Mouse (Mus musculus) liver, adult 2 months (tissue): ENCODE data around the gene Sowaha. TPM values are rescaled to one million over a fixed set of nuclear protein-coding genes. Genes with fewer than 3 reads are reported as not detected.

ENCODE experiments used
- DNase-seq: peaks from one replicate; pipeline ENCODE4 v3.0.0-alpha.2; 2011; ENCODE audit warnings: low read depth, low spot score; ENCODE audit errors: extremely low read depth
- H3K27ac ChIP-seq: fragments of 200-500 bp; replicated peaks from 2 replicates; pipeline ENCODE4 v1.5.1; 2012; ENCODE audit warnings: low read depth, mild to moderate bottlenecking, control low read depth, inconsistent platforms, low read length; ENCODE audit not compliant: insufficient read depth
- H3K27me3 ChIP-seq: fragments of 200-500 bp; 2 replicates; pipeline ENCODE4 v1.6.1; 2012; ENCODE audit warnings: mild to moderate bottlenecking, moderate library complexity, low read length, inconsistent platforms; ENCODE audit not compliant: control insufficient read depth, insufficient read depth
- H3K36me3 ChIP-seq: fragments of 200-500 bp; 2 replicates; pipeline ENCODE4 v1.6.1; 2012; ENCODE audit warnings: low read length, inconsistent platforms; ENCODE audit not compliant: control insufficient read depth, insufficient read depth
- H3K4me1 ChIP-seq: fragments of 200-500 bp; 2 replicates; pipeline ENCODE4 v1.6.1; 2011; ENCODE audit warnings: low read length; ENCODE audit not compliant: control insufficient read depth, insufficient read depth
- H3K4me3 ChIP-seq: fragments of 200-500 bp; 2 replicates; pipeline ENCODE4 v1.5.1; 2011; ENCODE audit warnings: low read depth, mild to moderate bottlenecking, control low read depth, low read length, moderate library complexity; ENCODE audit not compliant: insufficient read depth
- H3K79me2 ChIP-seq: fragments of 200-500 bp; 2 replicates; pipeline ENCODE4 v1.6.1; 2012; ENCODE audit warnings: inconsistent platforms, mild to moderate bottlenecking, low read length, moderate library complexity; ENCODE audit not compliant: control insufficient read depth, insufficient read depth
- H3K9ac ChIP-seq: fragments of 200-500 bp; 2 replicates; pipeline ENCODE4 v1.6.1; 2012; ENCODE audit warnings: low read depth, mild to moderate bottlenecking, control low read depth, inconsistent platforms, low read length
- CTCF ChIP-seq: fragments of 200-500 bp; IDR thresholded peaks from 2 replicates; pipeline ENCODE4 v1.5.1; 2011; ENCODE audit warnings: low read depth, low read length, control low read depth
- POLR2A ChIP-seq: fragments of 200-500 bp; IDR thresholded peaks from 2 replicates; pipeline ENCODE4 v1.6.1; 2011; ENCODE audit warnings: low read length, control low read depth; ENCODE audit not compliant: insufficient read depth; ENCODE audit errors: extremely low read depth
- WGBS: fragments of 180-500 bp; shearing (Covaris S2); methylation state at CpG from one replicate; pipeline ENCODE4 v1.1.7; 2018; 5-methylcytosine and 5-hydroxymethylcytosine counted together
- polyA plus RNA-seq: library from polyadenylated mRNA; depleted of rRNA; stranded (reverse); fragments of >200 nt; gene quantifications from 2 replicates; pipeline ENCODE4 v1.2.3, GENCODE M21; 2012
- total RNA-seq: library from RNA; depleted of rRNA; stranded (reverse); fragments of >200 nt; gene quantifications from 2 replicates; pipeline ENCODE4 v1.2.3, GENCODE M21; 2014

Sowaha gene
- total and polyA plus RNA-seq, 2 experiments: not detected

- H3K9ac ChIP-seq: no peak overlapping the region
- no peak overlapping the region for H3K27ac ChIP-seq
- no peaks in the 10 kb centered on the region; the same call in 1 of the 2 replicates for H3K4me1 ChIP-seq
- H3K79me2 ChIP-seq: no peaks in the 10 kb centered on the region; the same call in 1 of the 2 replicates
- DNase-seq: no peak
- TF ChIP-seq CTCF: no peak
- TF ChIP-seq POLR2A: no peak
- no peak overlapping the region for H3K4me3 ChIP-seq
- H3K27me3 ChIP-seq: 0 out of 2 replicates have a peak, but pooled peaks cover 3% of the 10 kb centered on the region
- no peaks in the 10 kb centered on the region for H3K36me3 ChIP-seq
- WGBS: 92% methylated on average over 14 of the region's 14 CpGs
Observed at GRCm38 (mm10) chr11:53523545-53524405, 43.7 kb upstream of the Sowaha start.

DNA sequence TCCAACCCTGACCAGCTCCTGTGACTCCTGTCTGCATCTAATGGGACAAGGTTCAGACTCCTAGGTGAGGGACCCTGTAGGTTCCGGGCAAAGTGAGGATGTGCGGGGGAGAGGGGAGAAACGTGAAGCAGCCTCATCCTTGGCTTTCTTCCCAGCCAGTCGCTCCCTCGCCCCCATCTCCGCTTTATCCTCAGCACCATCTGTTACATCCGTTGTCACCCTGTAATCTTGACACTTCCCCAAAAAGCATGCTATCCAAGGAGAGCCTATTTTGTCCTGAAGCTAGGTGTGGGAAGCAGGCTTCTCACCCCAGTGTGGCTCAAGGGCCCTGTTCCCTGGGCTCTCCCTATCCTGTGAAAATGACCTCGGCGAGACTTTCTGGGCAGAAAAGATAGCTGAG lies 42.9 kb upstream of the Sowaha start:
- no peaks in the 10 kb centered on the region; the same call in 1 of the 2 replicates for H3K4me1 ChIP-seq
- H3K27ac ChIP-seq: no peak overlapping the region
- no peaks in the 10 kb centered on the region; the same call in 1 of the 2 replicates for H3K79me2 ChIP-seq
- H3K9ac ChIP-seq: no peak overlapping the region
- no peaks in the 10 kb centered on the region for H3K36me3 ChIP-seq
- TF ChIP-seq CTCF: no peak
- no peak for TF ChIP-seq POLR2A
- 72% methylated on average over 9 of the region's 9 CpGs for WGBS
- DNase-seq: no peak
- H3K27me3 ChIP-seq: 0 out of 2 replicates have a peak, but pooled peaks cover 3% of the 10 kb centered on the region
- H3K4me3 ChIP-seq: no peak overlapping the region

DNA sequence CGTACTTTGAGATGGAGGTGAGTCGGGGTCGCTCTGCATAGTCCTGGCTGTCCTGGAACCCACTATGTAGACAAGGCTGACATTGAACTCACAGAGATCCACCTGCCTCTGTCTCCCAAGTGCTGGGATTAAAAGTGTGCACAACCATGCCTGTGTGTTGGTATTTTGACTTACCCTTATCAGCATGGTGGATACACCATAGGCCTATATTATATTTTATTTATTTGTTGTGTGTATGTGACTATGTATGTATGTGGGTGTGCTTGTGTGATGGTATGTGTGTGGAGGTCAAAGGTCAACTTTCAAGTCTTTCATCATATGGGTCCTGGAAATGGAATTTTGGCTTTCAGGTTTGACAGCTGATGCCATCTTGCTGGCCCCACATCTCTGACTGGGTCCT lies 42.3 kb upstream of the Sowaha start:
- TF ChIP-seq CTCF (no peak), POLR2A (no peak)
- H3K36me3 ChIP-seq: no peaks in the 10 kb centered on the region
- WGBS: 92% methylated on average over 3 of the region's 3 CpGs
- no peak overlapping the region for H3K27ac ChIP-seq
- DNase-seq: no peak
- no peaks in the 10 kb centered on the region; the same call in 1 of the 2 replicates for H3K79me2 ChIP-seq
- no peak overlapping the region for H3K4me3 ChIP-seq
- H3K4me1 ChIP-seq: no peaks in the 10 kb centered on the region
- no peak overlapping the region for H3K9ac ChIP-seq
- 0 out of 2 replicates have a peak, but pooled peaks cover 3% of the 10 kb centered on the region for H3K27me3 ChIP-seq

DNA sequence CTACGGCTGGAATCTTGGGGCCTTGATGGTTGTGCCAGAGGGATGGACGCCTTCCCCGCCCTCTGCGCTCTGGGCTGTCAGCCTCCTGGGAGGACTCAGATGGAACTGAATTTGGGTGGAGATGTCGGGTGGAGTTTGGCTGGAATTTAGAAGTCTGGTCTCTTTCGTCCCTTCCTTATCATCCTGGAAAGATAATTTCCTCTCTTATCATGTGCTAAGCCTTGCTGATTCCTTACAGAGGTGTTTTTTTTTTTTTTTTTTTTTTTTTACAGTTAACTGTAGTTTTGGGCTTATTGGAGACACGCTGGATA lies 41.7 kb upstream of the Sowaha start:
- peak; percentile 7 for DNase-seq
- Histone ChIP-seq H3K4me3 (no peak overlapping the region), H3K4me1 (no peaks in the 10 kb centered on the region), H3K9ac (no peak overlapping the region), H3K36me3 (no peaks in the 10 kb centered on the region), H3K27me3 (0 out of 2 replicates have a peak, but pooled peaks cover 3% of the 10 kb centered on the region), H3K79me2 (no peaks in the 10 kb centered on the region; the same call in 1 of the 2 replicates), H3K27ac (no peak overlapping the region)
- 71% methylated on average over 7 of the region's 7 CpGs for WGBS
- TF ChIP-seq POLR2A (no peak), CTCF (no peak)

GRCm38 (mm10) chr11:53521120-53521820 lies 41.2 kb upstream of the Sowaha start:
- 64% methylated on average over 16 of the region's 16 CpGs for WGBS
- no peak for DNase-seq
- H3K79me2 ChIP-seq: no peaks in the 10 kb centered on the region; the same call in 1 of the 2 replicates
- H3K36me3 ChIP-seq: no peaks in the 10 kb centered on the region
- TF ChIP-seq CTCF: no peak
- H3K4me1 ChIP-seq: no peaks in the 10 kb centered on the region
- H3K27ac ChIP-seq: 0 out of 2 replicates have a peak overlapping the region, but pooled peaks have one; percentile 13
- 0 out of 2 replicates have a peak, but pooled peaks cover 3% of the 10 kb centered on the region for H3K27me3 ChIP-seq
- no peak overlapping the region for H3K4me3 ChIP-seq
- H3K9ac ChIP-seq: no peak overlapping the region
